Mouse (Mus musculus) midbrain, postnatal 0 days (tissue): ENCODE measurements at regions not wholly inside any gene's neighbourhood (a gene's known extent, or its start where the extent isn't known, plus 50 kb on each side); places are given as distances from the start of the nearest gene placed in this dataset.

Experiments used
- ATAC-seq: fragments of 200-750 bp; cut with Nextera tagmentation; 2 replicates; pipeline ENCODE4 v1.8.0; 2017; ENCODE audit warnings: moderate number of reproducible peaks, mild to moderate bottlenecking, moderate TSS enrichment, moderate library complexity; ENCODE audit not compliant: low FRiP score
- DNase-seq: peaks from one replicate; pipeline ENCODE4 v3.0.0-alpha.2; 2015; ENCODE audit warnings: low spot score
- H3K27ac ChIP-seq: fragments of 300-500 bp; sonication (generic); 2 replicates; pipeline ENCODE4 v1.5.1; 2014; ENCODE audit warnings: low read depth, mild to moderate bottlenecking, low read length, mixed read lengths
- H3K27me3 ChIP-seq: fragments of 300-500 bp; sonication (generic); 2 replicates; pipeline ENCODE4 v1.6.1; 2014; ENCODE audit warnings: low read length, control low read depth, mixed read lengths; ENCODE audit not compliant: insufficient read depth
- H3K36me3 ChIP-seq: fragments of 300-500 bp; sonication (generic); 2 replicates; pipeline ENCODE4 v1.6.1; 2014; ENCODE audit warnings: low read length, control low read depth, mixed read lengths; ENCODE audit not compliant: insufficient read depth
- H3K4me1 ChIP-seq: fragments of 300-500 bp; sonication (generic); 2 replicates; pipeline ENCODE4 v1.6.1; 2014; ENCODE audit warnings: mild to moderate bottlenecking, control low read depth, antibody characterized with exemption, low read length, mixed read lengths; ENCODE audit not compliant: insufficient read depth
- H3K4me2 ChIP-seq: fragments of 300-500 bp; sonication (generic); 2 replicates; pipeline ENCODE4 v1.6.1; 2014; ENCODE audit warnings: low read depth, mild to moderate bottlenecking, low read length, mixed read lengths; ENCODE audit not compliant: poor library complexity, severe bottlenecking
- H3K4me3 ChIP-seq: fragments of 300-500 bp; sonication (generic); 2 replicates; pipeline ENCODE4 v1.5.1; 2014; ENCODE audit warnings: low read depth, mild to moderate bottlenecking, low read length, moderate library complexity
- H3K9ac ChIP-seq: fragments of 300-500 bp; sonication (generic); replicated peaks from 2 replicates; pipeline ENCODE4 v1.6.1; 2014; ENCODE audit warnings: mild to moderate bottlenecking, low read length, moderate library complexity, mixed read lengths; ENCODE audit not compliant: poor library complexity, severe bottlenecking
- H3K9me3 ChIP-seq: fragments of 300-500 bp; sonication (generic); 2 replicates; pipeline ENCODE4 v1.6.1; 2016; ENCODE audit warnings: low read length, control low read depth
- CTCF ChIP-seq: IDR thresholded peaks from 2 replicates; pipeline ENCODE4 v1.5.1; 2016; ENCODE audit warnings: antibody characterized with exemption, mild to moderate bottlenecking
- WGBS: fragments of 180-500 bp; shearing (Covaris S2); extraction: QIAGEN DNeasy Blood & Tissue Kit; methylation state at CpG from one replicate; pipeline ENCODE4 v1.1.7; 2014; 5-methylcytosine and 5-hydroxymethylcytosine counted together

- no peak for TF ChIP-seq CTCF
- DNase-seq: no peak
- H3K36me3 ChIP-seq: no peaks in the 10 kb centered on the region
- no peak overlapping the region for H3K4me3 ChIP-seq
- H3K9ac ChIP-seq: no peak overlapping the region
- WGBS: 58% methylated on average over 2 of the region's 2 CpGs
- no peaks in the 10 kb centered on the region for H3K4me1 ChIP-seq
- no peak overlapping the region for H3K27ac ChIP-seq
- no peaks in the 10 kb centered on the region for H3K27me3 ChIP-seq
- no peaks in the 10 kb centered on the region for H3K9me3 ChIP-seq
- H3K4me2 ChIP-seq: no peak overlapping the region
- no peak for ATAC-seq
Observed at GRCm38 (mm10) chr10:6053207-6053606, 131.0 kb upstream of the Rgs17 start.

GRCm38 (mm10) chr10:6043358-6043757 is 121.2 kb upstream of the Rgs17 start:
- Histone ChIP-seq H3K4me1 (no peaks in the 10 kb centered on the region), H3K4me3 (no peak overlapping the region), H3K27me3 (no peaks in the 10 kb centered on the region), H3K4me2 (no peak overlapping the region), H3K36me3 (no peaks in the 10 kb centered on the region), H3K9me3 (no peaks in the 10 kb centered on the region), H3K27ac (no peak overlapping the region), H3K9ac (no peak overlapping the region)
- WGBS: 71% methylated on average over 5 of the region's 5 CpGs
- TF ChIP-seq CTCF: no peak
- DNase-seq (no peak), ATAC-seq (no peak)

GRCm38 (mm10) chr10:6039771-6040170 is 117.6 kb upstream of the Rgs17 start:
- no peak overlapping the region for H3K27ac ChIP-seq
- H3K4me1 ChIP-seq: no peaks in the 10 kb centered on the region
- H3K27me3 ChIP-seq: no peaks in the 10 kb centered on the region
- no peaks in the 10 kb centered on the region for H3K9me3 ChIP-seq
- H3K4me2 ChIP-seq: no peak overlapping the region
- no peak overlapping the region for H3K9ac ChIP-seq
- no peaks in the 10 kb centered on the region for H3K36me3 ChIP-seq
- no peak for TF ChIP-seq CTCF
- WGBS: 65% methylated on average over 4 of the region's 4 CpGs
- ATAC-seq (no peak), DNase-seq (no peak)
- no peak overlapping the region for H3K4me3 ChIP-seq

- H3K4me3 ChIP-seq: peak overlapping the region; percentile 11; the same call in 1 of the 2 replicates
- H3K27me3 ChIP-seq: no peaks in the 10 kb centered on the region
- H3K9me3 ChIP-seq: no peaks in the 10 kb centered on the region
- peak; percentile 80 for DNase-seq
- H3K4me1 ChIP-seq: no peaks in the 10 kb centered on the region
- H3K36me3 ChIP-seq: no peaks in the 10 kb centered on the region
- TF ChIP-seq CTCF: peak; percentile 98
- WGBS: 23% methylated on average over 25 of the region's 25 CpGs
- H3K27ac ChIP-seq: no peak overlapping the region
- H3K9ac ChIP-seq: no peak overlapping the region
- peak; percentile 85 for ATAC-seq
- peak overlapping the region; percentile 21 for H3K4me2 ChIP-seq
Observed at GRCm38 (mm10) chr10:6035792-6036487, 113.7 kb upstream of the Rgs17 start.

GRCm38 (mm10) chr10:6032469-6032868 is 110.3 kb upstream of the Rgs17 start:
- no peaks in the 10 kb centered on the region for H3K36me3 ChIP-seq
- H3K9me3 ChIP-seq: no peaks in the 10 kb centered on the region
- no peak overlapping the region for H3K4me3 ChIP-seq
- H3K27me3 ChIP-seq: no peaks in the 10 kb centered on the region
- TF ChIP-seq CTCF: no peak
- no peak overlapping the region for H3K4me2 ChIP-seq
- H3K4me1 ChIP-seq: no peaks in the 10 kb centered on the region
- DNase-seq (no peak), ATAC-seq (no peak)
- no peak overlapping the region for H3K9ac ChIP-seq
- WGBS: 84% methylated on average over 4 of the region's 4 CpGs
- H3K27ac ChIP-seq: no peak overlapping the region

GRCm38 (mm10) chr10:6027551-6027950 is 105.4 kb upstream of the Rgs17 start:
- ATAC-seq: no peak
- H3K36me3 ChIP-seq: no peaks in the 10 kb centered on the region
- no peak for TF ChIP-seq CTCF
- WGBS: 42% methylated on average over 1 of the region's 1 CpGs
- no peaks in the 10 kb centered on the region for H3K9me3 ChIP-seq
- no peak overlapping the region for H3K9ac ChIP-seq
- no peaks in the 10 kb centered on the region for H3K27me3 ChIP-seq
- no peaks in the 10 kb centered on the region for H3K4me1 ChIP-seq
- no peak for DNase-seq
- H3K27ac ChIP-seq: no peak overlapping the region
- H3K4me2 ChIP-seq: no peak overlapping the region
- no peak overlapping the region for H3K4me3 ChIP-seq
